Mouse (Mus musculus) neural tube, embryonic 14.5 days (tissue): ENCODE measurements around the gene Gabrd. TPM values are rescaled to one million over a fixed set of nuclear protein-coding genes. Genes with fewer than 3 reads are reported as not detected.

Experiments used
- ATAC-seq: fragments of 200-750 bp; cut with Nextera tagmentation; 2 replicates; pipeline ENCODE4 v1.8.0; 2017; ENCODE audit warnings: low read depth, mild to moderate bottlenecking, moderate TSS enrichment, moderate library complexity
- H3K27ac ChIP-seq: fragments of 300-500 bp; sonication (generic); 2 replicates; pipeline ENCODE4 v1.5.1; 2014; ENCODE audit warnings: low read depth, mild to moderate bottlenecking, control low read depth, low read length, moderate library complexity, mixed read lengths
- H3K27me3 ChIP-seq: fragments of 300-500 bp; sonication (generic); 2 replicates; pipeline ENCODE4 v1.6.1; 2014; ENCODE audit warnings: low read length; ENCODE audit not compliant: control insufficient read depth, insufficient read depth
- H3K36me3 ChIP-seq: fragments of 300-500 bp; sonication (generic); 2 replicates; pipeline ENCODE4 v1.6.1; 2014; ENCODE audit warnings: low read length, mixed read lengths; ENCODE audit not compliant: control insufficient read depth, insufficient read depth
- H3K4me1 ChIP-seq: fragments of 300-500 bp; sonication (generic); 2 replicates; pipeline ENCODE4 v1.6.1; 2014; ENCODE audit warnings: low read length; ENCODE audit not compliant: control insufficient read depth, insufficient read depth
- H3K4me2 ChIP-seq: fragments of 300-500 bp; sonication (generic); 2 replicates; pipeline ENCODE4 v1.6.1; 2014; ENCODE audit warnings: mild to moderate bottlenecking, low read depth, low read length, control low read depth
- H3K4me3 ChIP-seq: fragments of 300-500 bp; sonication (generic); 2 replicates; pipeline ENCODE4 v1.5.1; 2014; ENCODE audit warnings: low read depth, low read length, control low read depth, mixed read lengths
- H3K9ac ChIP-seq: fragments of 300-500 bp; sonication (generic); replicated peaks from 2 replicates; pipeline ENCODE4 v1.6.1; 2014; ENCODE audit warnings: low read depth, mild to moderate bottlenecking, control low read depth, low read length, mixed read lengths
- H3K9me3 ChIP-seq: fragments of 300-500 bp; sonication (generic); 2 replicates; pipeline ENCODE4 v1.6.1; 2016; ENCODE audit warnings: low read length; ENCODE audit not compliant: control insufficient read depth
- WGBS: fragments of 180-500 bp; shearing (Covaris S2); extraction: QIAGEN DNeasy Blood & Tissue Kit; methylation state at CpG from one replicate; pipeline ENCODE4 v1.1.7; 2014; 5-methylcytosine and 5-hydroxymethylcytosine counted together
- polyA plus RNA-seq: library from polyadenylated mRNA; unstranded; fragments of >200 nt; fragmentation: Nextera tagmentation; extraction: Ambion mirVana; gene quantifications from 2 replicates; pipeline ENCODE4 v1.2.1, GENCODE M21; 2014

Gene Gabrd
- polyA plus RNA-seq, 1 experiment from 2014 or later = 0.13 TPM

DNA sequence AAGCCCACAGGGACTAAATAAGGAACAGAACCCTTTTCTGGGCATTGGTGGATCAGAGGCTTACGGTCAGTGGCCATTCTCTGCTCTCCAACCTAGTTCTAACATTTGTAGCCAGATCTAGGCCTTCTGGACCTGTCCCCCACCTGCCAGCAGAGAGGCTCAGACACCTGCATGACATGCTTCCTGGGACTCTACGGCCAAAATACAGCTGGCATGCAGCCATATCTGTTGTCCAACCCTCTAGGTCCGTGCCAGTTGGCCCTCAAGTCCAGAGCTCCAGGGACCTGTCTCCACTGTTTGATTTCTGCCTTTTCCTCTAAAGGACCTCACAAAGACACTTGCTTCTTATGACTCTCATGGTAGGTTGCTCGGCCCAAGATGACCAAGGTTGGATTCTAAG lies 1.2 kb downstream of the Gabrd start:
- no peak overlapping the region for H3K4me3 ChIP-seq
- no peak overlapping the region for H3K27ac ChIP-seq
- H3K4me1 ChIP-seq = 0 out of 2 replicates have a peak, but pooled peaks cover 3% of the 10 kb centered on the region
- 90% methylated on average over 4 of the region's 4 CpGs for WGBS
- no peaks in the 10 kb centered on the region for H3K36me3 ChIP-seq
- ATAC-seq = no peak
- no peaks in the 10 kb centered on the region for H3K9me3 ChIP-seq
- H3K4me2 ChIP-seq = no peak overlapping the region
- no peak overlapping the region for H3K9ac ChIP-seq
- H3K27me3 ChIP-seq = peaks cover 29% of the 10 kb centered on the region

DNA sequence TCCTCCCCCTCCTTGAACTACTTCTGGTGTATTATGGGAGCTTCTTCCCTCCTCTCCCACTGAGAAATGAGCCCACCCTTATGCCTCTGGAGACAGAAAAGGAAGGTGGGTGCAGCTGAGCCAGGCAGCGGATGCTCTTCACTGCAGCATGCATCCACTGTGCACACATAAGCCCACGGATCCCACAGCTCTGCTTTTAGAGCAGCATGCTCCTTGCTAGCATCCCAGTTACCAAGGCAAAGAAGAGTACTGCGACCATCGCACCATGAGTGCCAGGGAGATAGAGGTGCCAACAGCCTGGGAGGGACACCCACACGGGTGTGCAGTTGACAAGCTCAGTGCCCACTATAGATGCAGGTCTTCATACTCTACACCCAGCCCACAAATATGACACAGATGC lies 2.4 kb downstream of the Gabrd start:
- no peaks in the 10 kb centered on the region for H3K36me3 ChIP-seq
- ATAC-seq = no peak
- WGBS = 86% methylated on average over 5 of the region's 5 CpGs
- no peak overlapping the region for H3K9ac ChIP-seq
- peaks cover 29% of the 10 kb centered on the region for H3K27me3 ChIP-seq
- no peaks in the 10 kb centered on the region for H3K9me3 ChIP-seq
- H3K27ac ChIP-seq = no peak overlapping the region
- no peak overlapping the region for H3K4me2 ChIP-seq
- H3K4me1 ChIP-seq = 0 out of 2 replicates have a peak, but pooled peaks cover 3% of the 10 kb centered on the region
- no peak overlapping the region for H3K4me3 ChIP-seq

DNA sequence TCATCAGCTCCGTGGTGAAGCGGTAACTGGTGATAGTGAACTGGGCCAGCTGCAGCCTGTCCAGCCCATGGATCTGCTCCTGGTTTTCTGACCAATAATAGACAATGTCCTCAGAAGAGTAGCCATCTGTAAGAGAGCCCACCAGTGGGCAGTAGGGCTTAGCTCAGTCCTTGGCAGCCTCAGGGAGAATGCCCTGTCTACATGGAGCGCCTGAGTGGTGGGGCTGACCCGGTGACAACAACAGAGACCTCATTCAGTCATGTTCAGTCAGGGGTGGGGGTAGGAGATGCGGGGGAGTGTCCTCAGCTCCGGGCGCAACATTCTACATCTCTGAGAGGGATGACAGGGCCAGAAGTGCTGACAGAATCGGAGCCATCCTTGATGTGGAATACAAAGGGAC lies 10.7 kb downstream of the Gabrd start:
- ATAC-seq = no peak
- Histone ChIP-seq H3K9ac (no peak overlapping the region), H3K4me3 (no peak overlapping the region), H3K27ac (no peak overlapping the region), H3K4me1 (no peaks in the 10 kb centered on the region), H3K9me3 (no peaks in the 10 kb centered on the region), H3K27me3 (peaks cover 4% of the 10 kb centered on the region; the same call in 1 of the 2 replicates), H3K4me2 (no peak overlapping the region), H3K36me3 (no peaks in the 10 kb centered on the region)
- WGBS = 78% methylated on average over 8 of the region's 8 CpGs

DNA sequence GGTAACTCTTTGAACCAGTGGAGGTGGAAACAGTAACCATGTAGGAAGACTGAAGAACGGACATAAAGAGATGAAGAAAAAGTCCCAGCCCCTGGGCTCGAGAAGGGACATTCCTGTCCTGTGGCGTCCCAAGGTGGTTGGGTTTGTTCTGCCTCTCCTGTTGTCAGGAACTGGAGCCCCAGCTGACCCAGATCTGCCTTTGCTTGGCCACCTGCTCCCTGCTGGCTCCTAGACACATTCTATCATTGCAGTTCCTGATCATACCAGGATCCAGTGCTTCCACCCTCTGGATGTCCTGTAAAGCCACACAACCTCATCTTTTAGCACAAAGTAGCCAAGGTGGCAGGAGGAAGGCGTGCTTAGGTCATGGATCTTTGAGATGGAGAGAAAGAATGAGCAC lies 14.6 kb downstream of the Gabrd start:
- 92% methylated on average over 4 of the region's 4 CpGs for WGBS
- no peaks in the 10 kb centered on the region for H3K9me3 ChIP-seq
- ATAC-seq = no peak
- H3K4me3 ChIP-seq = no peak overlapping the region
- no peak overlapping the region for H3K4me2 ChIP-seq
- no peaks in the 10 kb centered on the region for H3K27me3 ChIP-seq
- no peak overlapping the region for H3K9ac ChIP-seq
- H3K27ac ChIP-seq = no peak overlapping the region
- H3K4me1 ChIP-seq = no peaks in the 10 kb centered on the region
- H3K36me3 ChIP-seq = no peaks in the 10 kb centered on the region

GRCm38 (mm10) chr4:155382752-155383151 lies 15.2 kb downstream of the Gabrd start:
- WGBS = 14% methylated on average over 9 of the region's 9 CpGs
- no peak overlapping the region for H3K9ac ChIP-seq

GRCm38 (mm10) chr4:155381974-155382373 lies 15.9 kb downstream of the Gabrd start:
- 27% methylated on average over 7 of the region's 7 CpGs for WGBS
- H3K9me3 ChIP-seq = no peaks in the 10 kb centered on the region
- no peak for ATAC-seq

More at GRCm38 (mm10) chr4:155382752-155383151, 15.2 kb downstream of the Gabrd start:
- H3K4me3 ChIP-seq = no peak overlapping the region
- no peaks in the 10 kb centered on the region for H3K36me3 ChIP-seq
- H3K27me3 ChIP-seq = no peaks in the 10 kb centered on the region
- ATAC-seq = no peak
- no peak overlapping the region for H3K27ac ChIP-seq
- no peak overlapping the region for H3K4me2 ChIP-seq
- no peaks in the 10 kb centered on the region for H3K9me3 ChIP-seq
- no peaks in the 10 kb centered on the region for H3K4me1 ChIP-seq

DNA sequence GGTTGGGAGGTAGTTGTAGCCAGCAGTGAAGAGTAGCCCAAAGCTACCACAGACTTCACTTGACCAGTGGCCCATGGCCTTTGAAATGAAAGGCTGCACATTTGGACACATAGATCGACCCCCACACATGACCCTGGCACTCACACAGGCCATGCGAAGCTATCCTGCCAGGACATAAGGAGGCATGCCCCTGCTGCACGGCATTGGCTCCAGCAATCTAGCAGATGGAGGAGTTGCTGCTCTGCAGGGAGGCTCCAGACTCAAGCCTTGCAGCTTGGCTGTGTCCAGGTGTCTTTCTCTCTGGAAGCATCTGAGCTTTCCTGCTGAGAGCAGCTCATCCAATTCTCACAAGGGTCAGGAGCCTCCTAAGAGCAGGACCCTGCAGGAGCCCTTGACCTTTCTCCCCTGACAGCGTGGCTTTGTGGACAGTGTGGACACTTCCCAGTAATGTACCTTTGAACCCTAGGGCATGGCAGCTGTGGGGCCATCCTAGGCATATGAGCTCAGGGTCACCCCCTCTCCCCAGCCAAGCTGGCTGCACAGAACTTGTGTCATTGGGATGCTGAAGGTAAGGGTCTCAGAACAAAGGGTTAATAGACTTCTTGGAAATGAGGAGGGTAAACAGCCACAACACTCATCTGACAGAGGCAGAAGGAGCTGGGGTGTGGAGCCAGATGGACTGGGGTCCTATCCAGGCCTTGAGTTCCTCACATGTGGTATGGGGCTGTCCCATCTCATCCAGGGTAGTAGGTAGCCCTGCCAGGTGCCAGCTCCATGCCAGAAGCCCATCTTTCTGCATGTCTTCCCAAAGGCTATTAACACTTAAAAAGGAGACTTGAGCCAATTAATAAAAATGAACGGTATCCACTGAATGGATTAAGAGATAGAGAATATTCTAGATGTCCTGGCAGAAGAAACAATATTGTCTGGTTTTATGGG lies 25.8 kb downstream of the Gabrd start:
- no peaks in the 10 kb centered on the region for H3K9me3 ChIP-seq
- no peak for ATAC-seq
- H3K27ac ChIP-seq = no peak overlapping the region
- no peaks in the 10 kb centered on the region for H3K36me3 ChIP-seq
- H3K4me3 ChIP-seq = no peak overlapping the region
- 73% methylated on average over 5 of the region's 5 CpGs for WGBS
- no peak overlapping the region for H3K4me2 ChIP-seq
- no peaks in the 10 kb centered on the region for H3K27me3 ChIP-seq
- no peaks in the 10 kb centered on the region for H3K4me1 ChIP-seq
- H3K9ac ChIP-seq = no peak overlapping the region

More at GRCm38 (mm10) chr4:155381974-155382373, 15.9 kb downstream of the Gabrd start:
- Histone ChIP-seq H3K27me3 (no peaks in the 10 kb centered on the region), H3K4me1 (no peaks in the 10 kb centered on the region), H3K4me2 (no peak overlapping the region), H3K4me3 (no peak overlapping the region), H3K36me3 (no peaks in the 10 kb centered on the region), H3K9ac (no peak overlapping the region), H3K27ac (no peak overlapping the region)

GRCm38 (mm10) chr4:155370737-155371715 lies 26.9 kb downstream of the Gabrd start:
- Histone ChIP-seq H3K27ac (no peak overlapping the region), H3K36me3 (no peaks in the 10 kb centered on the region), H3K27me3 (no peaks in the 10 kb centered on the region), H3K9me3 (no peaks in the 10 kb centered on the region), H3K9ac (no peak overlapping the region), H3K4me3 (no peak overlapping the region), H3K4me2 (no peak overlapping the region), H3K4me1 (no peaks in the 10 kb centered on the region)
- 85% methylated on average over 15 of the region's 15 CpGs for WGBS
- ATAC-seq = no peak
